Mouse (Mus musculus) stomach, postnatal 0 days (tissue): ENCODE results near the gene Itpk1. TPM values are rescaled to one million over a fixed set of nuclear protein-coding genes. Genes with fewer than 3 reads are reported as not detected.

Source experiments
- ATAC-seq: fragments of 200-750 bp; cut with Nextera tagmentation; 2 replicates; pipeline ENCODE4 v1.8.0; 2017; ENCODE audit not compliant: low FRiP score, low TSS enrichment
- DNase-seq: peaks from one replicate; pipeline ENCODE4 v3.0.0-alpha.2; 2016; ENCODE audit warnings: low spot score
- H3K27ac ChIP-seq: fragments of 300-500 bp; sonication (generic); replicated peaks from 2 replicates; pipeline ENCODE4 v1.5.1; 2014; ENCODE audit warnings: mild to moderate bottlenecking, control low read depth
- H3K27me3 ChIP-seq: fragments of 300-500 bp; sonication (generic); 2 replicates; pipeline ENCODE4 v1.6.1; 2014; ENCODE audit warnings: low read length; ENCODE audit not compliant: control insufficient read depth, insufficient read depth
- H3K36me3 ChIP-seq: fragments of 300-500 bp; sonication (generic); 2 replicates; pipeline ENCODE4 v1.6.1; 2014; ENCODE audit warnings: low read length, mixed read lengths; ENCODE audit not compliant: control insufficient read depth, insufficient read depth
- H3K4me1 ChIP-seq: fragments of 300-500 bp; sonication (generic); replicated peaks from 2 replicates; pipeline ENCODE4 v1.6.1; 2014; ENCODE audit warnings: antibody characterized with exemption; ENCODE audit not compliant: control insufficient read depth, insufficient read depth
- H3K4me2 ChIP-seq: fragments of 300-500 bp; sonication (generic); replicated peaks from 2 replicates; pipeline ENCODE4 v1.6.1; 2014; ENCODE audit warnings: low read depth, mild to moderate bottlenecking, control low read depth, moderate library complexity
- H3K4me3 ChIP-seq: fragments of 300-500 bp; sonication (generic); 2 replicates; pipeline ENCODE4 v1.5.1; 2014; ENCODE audit warnings: low read depth, low read length, control low read depth
- H3K9ac ChIP-seq: fragments of 300-500 bp; sonication (generic); 2 replicates; pipeline ENCODE4 v1.6.1; 2014; ENCODE audit warnings: mild to moderate bottlenecking, low read length, control low read depth, mixed read lengths
- H3K9me3 ChIP-seq: fragments of 300-500 bp; sonication (generic); 2 replicates; pipeline ENCODE4 v1.6.1; 2016; ENCODE audit warnings: low read length; ENCODE audit not compliant: control insufficient read depth
- CTCF ChIP-seq: IDR thresholded peaks from 2 replicates; pipeline ENCODE4 v1.5.1; 2016; ENCODE audit warnings: antibody characterized with exemption, low read depth, mild to moderate bottlenecking, moderate library complexity
- EP300 ChIP-seq: optimal IDR thresholded peaks from 2 replicates; pipeline ENCODE3; 2016; ENCODE audit warnings: antibody characterized with exemption
- WGBS: fragments of 180-500 bp; shearing (Covaris S2); extraction: QIAGEN DNeasy Blood & Tissue Kit; methylation state at CpG from one replicate; pipeline ENCODE4 v1.1.7; 2014; 5-methylcytosine and 5-hydroxymethylcytosine counted together
- polyA plus RNA-seq: library from polyadenylated mRNA; unstranded; fragments of >200 nt; fragmentation: Nextera tagmentation; extraction: Ambion mirVana; gene quantifications from 2 replicates; pipeline ENCODE4 v1.2.1, GENCODE M21; 2015

The Itpk1 gene
- polyA plus RNA-seq, 1 experiment from 2014 or later, result 21.5 TPM

DNA sequence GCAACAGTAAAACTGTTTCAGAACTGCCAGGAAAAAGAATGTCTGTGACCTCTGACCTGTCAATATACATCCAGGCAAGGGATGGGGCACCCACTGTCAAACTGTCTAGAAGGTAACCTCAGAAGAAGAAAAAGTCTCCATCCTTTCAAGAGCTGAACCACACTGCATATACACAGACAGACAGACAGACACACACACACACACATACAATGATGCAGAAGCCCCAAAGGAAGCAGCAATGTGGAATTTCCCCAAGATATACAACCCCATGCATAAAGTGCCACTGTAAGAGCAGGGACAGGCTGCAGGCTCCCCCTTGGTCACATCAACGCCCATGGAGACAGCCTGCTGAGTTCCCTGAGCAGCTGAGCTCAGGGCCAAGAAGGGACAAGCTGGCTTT, 5.6 kb downstream of the Itpk1 start:
- no peak overlapping the region for H3K4me3 ChIP-seq
- no peak for DNase-seq
- H3K27me3 ChIP-seq, result no peaks in the 10 kb centered on the region
- WGBS, result 63% methylated on average over 1 of the region's 1 CpGs
- no peak overlapping the region for H3K4me2 ChIP-seq
- no peak for ATAC-seq
- H3K9ac ChIP-seq, result no peak overlapping the region
- peaks cover 13% of the 10 kb centered on the region for H3K4me1 ChIP-seq
- H3K27ac ChIP-seq, result no peak overlapping the region
- no peaks in the 10 kb centered on the region for H3K9me3 ChIP-seq
- TF ChIP-seq EP300 (no peak), CTCF (no peak)
- no peaks in the 10 kb centered on the region for H3K36me3 ChIP-seq

DNA sequence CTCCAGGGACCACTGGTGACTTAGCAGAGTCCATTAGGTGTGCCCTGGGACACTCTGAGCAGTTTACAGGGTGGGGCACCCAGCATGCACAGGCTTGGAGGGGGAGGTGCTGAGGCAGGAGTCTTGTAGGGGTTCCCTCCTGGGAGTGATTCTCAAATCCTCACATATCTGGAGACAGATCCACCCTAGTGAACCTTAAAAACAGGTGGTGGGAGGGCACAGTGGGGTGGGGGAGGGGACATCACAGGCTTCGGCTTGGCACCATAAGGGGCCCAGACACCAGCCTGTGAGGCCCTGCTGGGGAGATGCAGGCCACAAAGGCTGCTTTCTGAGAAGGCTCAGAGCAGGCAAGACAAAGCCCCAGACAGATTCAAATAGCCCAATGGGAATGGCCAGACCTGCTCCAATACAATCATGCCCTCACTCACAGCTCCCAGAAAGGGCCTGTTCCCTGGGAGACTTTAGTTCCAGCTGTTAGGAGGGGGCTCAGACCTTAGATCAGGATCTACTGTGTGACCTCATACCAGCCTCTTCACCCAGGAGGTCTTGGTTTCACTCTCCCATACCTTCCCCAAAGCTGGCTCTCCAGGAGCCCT, 6.5 kb downstream of the Itpk1 start:
- DNase-seq, result peak; percentile 42
- H3K36me3 ChIP-seq, result no peaks in the 10 kb centered on the region
- H3K9ac ChIP-seq, result 0 out of 2 replicates have a peak overlapping the region, but pooled peaks have one; percentile 23
- H3K27me3 ChIP-seq, result no peaks in the 10 kb centered on the region
- 52% methylated on average over 1 of the region's 1 CpGs for WGBS
- H3K9me3 ChIP-seq, result no peaks in the 10 kb centered on the region
- peak; percentile 64 for ATAC-seq
- H3K4me2 ChIP-seq, result no peak overlapping the region
- peaks cover 10% of the 10 kb centered on the region for H3K4me1 ChIP-seq
- TF ChIP-seq CTCF (no peak), EP300 (no peak)
- no peak overlapping the region for H3K4me3 ChIP-seq
- peak overlapping the region; percentile 63 for H3K27ac ChIP-seq

DNA sequence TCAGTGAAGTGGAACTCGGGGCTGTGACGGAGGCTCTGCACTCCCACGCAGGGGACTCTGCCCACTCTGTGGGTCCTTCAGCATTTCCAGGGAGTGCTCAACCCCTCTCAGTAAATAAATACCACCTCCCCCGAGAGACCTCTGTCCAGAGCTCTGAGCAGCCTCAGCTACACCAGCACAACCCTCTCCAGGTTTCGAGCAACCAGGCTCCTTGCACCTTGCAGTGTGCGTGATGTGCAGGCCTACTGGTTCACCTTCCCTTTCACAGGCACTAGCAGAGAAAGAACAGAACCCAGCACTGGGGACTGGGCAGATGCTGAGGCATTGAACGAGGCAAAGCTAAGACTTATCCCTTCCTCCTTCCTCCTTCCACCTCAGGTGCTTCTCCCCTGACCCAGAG, 7.3 kb downstream of the Itpk1 start:
- Histone ChIP-seq H3K4me1 (peaks cover 10% of the 10 kb centered on the region), H3K9me3 (no peaks in the 10 kb centered on the region), H3K36me3 (no peaks in the 10 kb centered on the region), H3K4me2 (no peak overlapping the region), H3K27me3 (no peaks in the 10 kb centered on the region), H3K27ac (no peak overlapping the region), H3K4me3 (no peak overlapping the region), H3K9ac (no peak overlapping the region)
- TF ChIP-seq EP300, result no peak
- TF ChIP-seq CTCF, result no peak
- ATAC-seq (no peak), DNase-seq (no peak)
- 69% methylated on average over 7 of the region's 7 CpGs for WGBS

GRCm38 (mm10) chr12:102696635-102697354, 7.9 kb downstream of the Itpk1 start:
- TF ChIP-seq CTCF (no peak), EP300 (no peak)
- DNase-seq (no peak), ATAC-seq (no peak)
- WGBS, result 59% methylated on average over 14 of the region's 14 CpGs
- Histone ChIP-seq H3K4me2 (no peak overlapping the region), H3K4me1 (peaks cover 12% of the 10 kb centered on the region), H3K9me3 (no peaks in the 10 kb centered on the region), H3K27me3 (no peaks in the 10 kb centered on the region), H3K9ac (0 out of 2 replicates have a peak overlapping the region, but pooled peaks have one; percentile 23), H3K4me3 (no peak overlapping the region), H3K27ac (no peak overlapping the region), H3K36me3 (no peaks in the 10 kb centered on the region)

GRCm38 (mm10) chr12:102695369-102696239, 9.1 kb downstream of the Itpk1 start:
- Histone ChIP-seq H3K9me3 (no peaks in the 10 kb centered on the region), H3K4me1 (peaks cover 12% of the 10 kb centered on the region), H3K4me2 (no peak overlapping the region), H3K4me3 (no peak overlapping the region), H3K27ac (no peak overlapping the region), H3K27me3 (no peaks in the 10 kb centered on the region), H3K9ac (no peak overlapping the region), H3K36me3 (no peaks in the 10 kb centered on the region)
- 64% methylated on average over 18 of the region's 18 CpGs for WGBS
- DNase-seq (no peak), ATAC-seq (no peak)
- TF ChIP-seq EP300, result no peak
- TF ChIP-seq CTCF, result no peak
